Mouse (Mus musculus) brain, embryonic 14.5 days (tissue): ENCODE results near the gene Braf. TPM values are rescaled to one million over a fixed set of nuclear protein-coding genes. Genes with fewer than 3 reads are reported as not detected.
"Not testable (repeated sequence)": the region's sequence is repeated elsewhere in the genome, so short reads cannot be mapped to it uniquely, and the experiment has no call there.

Experiments
- DNase-seq: peaks from one replicate; pipeline ENCODE4 v3.0.0-alpha.2; 2011; ENCODE audit warnings: low read depth
- CTCF ChIP-seq: fragments of 200-500 bp; IDR thresholded peaks from 2 replicates; pipeline ENCODE4 v1.5.1; 2012; ENCODE audit warnings: inconsistent platforms, mild to moderate bottlenecking, moderate library complexity, borderline replicate concordance; ENCODE audit not compliant: insufficient read depth, insufficient read length; ENCODE audit errors: extremely low read depth
- POLR2A ChIP-seq: fragments of 200-500 bp; IDR thresholded peaks from 2 replicates; pipeline ENCODE4 v1.6.1; 2012; ENCODE audit warnings: mild to moderate bottlenecking, inconsistent platforms, borderline replicate concordance; ENCODE audit not compliant: poor library complexity, insufficient read depth, insufficient read length, severe bottlenecking; ENCODE audit errors: extremely low read depth
- polyA plus RNA-seq: library from polyadenylated mRNA; depleted of rRNA; stranded (reverse); fragments of >200 nt; gene quantifications from 2 replicates; pipeline ENCODE4 v1.2.3, GENCODE M21; 2012; rRNA removed

Braf gene
- 24.0 and 26.9 TPM in 2 replicates for polyA plus RNA-seq

- TF ChIP-seq POLR2A (0 out of 2 replicates have a peak, but pooled peaks have one; percentile 48), CTCF (peak; percentile 9; the same call in 1 of the 2 replicates)
- peak; percentile 94 for DNase-seq
Observed at GRCm38 (mm10) chr6:39724866-39725711, at the start of gene Braf. Gene Braf, minus strand, starts transcription at chr6:39725463.

- DNase-seq: no peak
- TF ChIP-seq POLR2A (no peak), CTCF (no peak)
Observed at GRCm38 (mm10) chr6:39775029-39775428, 49.8 kb upstream of the Braf start.

DNA sequence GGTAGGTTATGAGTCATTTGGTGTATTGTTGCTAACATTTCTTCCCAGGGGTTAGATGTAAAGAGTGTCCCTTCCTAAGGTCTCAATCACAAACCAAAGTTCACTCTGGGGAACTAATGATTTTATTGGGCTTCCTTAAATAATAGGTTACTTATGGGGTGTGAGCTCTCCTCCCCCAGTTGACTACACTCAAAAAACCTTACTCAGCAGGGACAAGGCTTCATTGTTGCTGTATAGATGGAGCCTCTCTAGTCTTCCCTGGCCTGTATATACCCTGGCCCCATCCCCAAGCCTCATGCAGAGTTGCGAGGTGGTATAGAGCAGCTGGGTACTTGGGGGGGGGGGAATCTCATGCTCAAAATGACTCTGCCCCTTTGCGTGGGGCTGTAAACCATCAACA is 32.0 kb upstream of the Braf start:
- no peak for DNase-seq
- TF ChIP-seq POLR2A: no peak
- no peak for TF ChIP-seq CTCF

DNA sequence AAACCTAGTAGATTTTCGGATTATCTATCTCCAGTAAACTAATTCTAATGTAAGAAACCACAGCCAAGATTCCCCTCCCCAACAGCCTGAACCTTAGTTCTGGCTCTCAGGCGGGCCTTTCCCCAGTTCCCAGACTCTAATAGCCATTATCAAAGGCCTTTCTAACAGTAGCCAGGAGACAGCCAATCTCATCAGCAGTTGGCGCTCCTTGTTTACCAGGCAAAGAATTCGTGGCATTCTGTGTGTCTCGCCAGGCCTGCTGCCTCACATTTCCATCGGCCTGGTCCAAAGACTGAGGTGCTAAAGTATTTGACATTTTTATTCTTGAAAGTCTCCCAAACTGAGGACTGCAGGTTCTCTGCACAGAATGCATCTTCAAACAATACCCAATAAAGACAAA is 24.6 kb upstream of the Braf start:
- TF ChIP-seq POLR2A (no peak), CTCF (no peak)
- DNase-seq: peak; percentile 86

GRCm38 (mm10) chr6:39747094-39747493 is 21.8 kb upstream of the Braf start:
- TF ChIP-seq POLR2A: no peak
- no peak for TF ChIP-seq CTCF

GRCm38 (mm10) chr6:39745456-39745855 is 20.2 kb upstream of the Braf start:
- DNase-seq: no peak
- TF ChIP-seq CTCF (no peak), POLR2A (no peak)

More at GRCm38 (mm10) chr6:39747094-39747493, 21.8 kb upstream of the Braf start:
- DNase-seq: peak; percentile 85

DNA sequence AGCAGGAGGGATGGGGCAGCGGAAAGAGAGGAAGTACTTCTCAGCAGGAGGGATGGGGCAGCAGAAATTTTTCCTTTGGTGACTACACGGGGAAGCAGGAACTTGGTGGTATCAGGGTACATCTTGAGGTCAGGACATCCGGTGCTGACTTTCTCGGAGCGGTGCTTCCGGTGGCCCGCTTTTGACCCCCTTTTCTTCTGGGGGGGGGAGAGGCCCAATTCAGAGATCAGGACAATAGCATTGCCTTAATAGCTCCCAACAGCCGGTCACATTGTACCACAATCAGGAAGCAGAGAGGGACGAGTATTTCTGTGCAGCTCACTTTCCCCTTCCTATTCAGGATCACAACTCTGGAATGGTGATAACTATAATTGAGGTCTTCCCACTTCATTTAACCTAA is 14.4 kb upstream of the Braf start:
- DNase-seq: not testable (repeated sequence)

DNA sequence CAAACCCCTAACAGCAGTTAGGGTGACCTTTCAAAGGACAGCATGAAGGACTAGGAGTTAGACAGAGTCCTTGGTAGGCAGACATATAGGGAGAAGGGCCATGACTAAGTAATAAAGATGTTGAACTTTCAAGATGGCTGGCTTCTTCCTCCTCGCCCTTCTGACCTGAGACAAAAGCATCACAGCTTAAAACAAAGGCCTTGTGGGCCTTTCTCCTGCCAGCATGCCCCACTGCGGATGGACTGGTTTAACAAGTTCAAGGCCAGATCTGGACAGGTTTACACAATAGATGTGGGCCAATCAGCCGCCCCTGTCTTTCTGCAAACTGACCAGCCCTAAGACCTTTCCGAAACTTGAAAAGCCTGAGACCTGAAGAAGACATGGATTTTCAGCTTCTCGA is 2.8 kb upstream of the Braf start:
- TF ChIP-seq POLR2A (no peak), CTCF (no peak)
- no peak for DNase-seq

- no peak for DNase-seq
- TF ChIP-seq CTCF (no peak), POLR2A (no peak)
Observed at GRCm38 (mm10) chr6:39726149-39726548, 886 bp upstream of the Braf start.

DNA sequence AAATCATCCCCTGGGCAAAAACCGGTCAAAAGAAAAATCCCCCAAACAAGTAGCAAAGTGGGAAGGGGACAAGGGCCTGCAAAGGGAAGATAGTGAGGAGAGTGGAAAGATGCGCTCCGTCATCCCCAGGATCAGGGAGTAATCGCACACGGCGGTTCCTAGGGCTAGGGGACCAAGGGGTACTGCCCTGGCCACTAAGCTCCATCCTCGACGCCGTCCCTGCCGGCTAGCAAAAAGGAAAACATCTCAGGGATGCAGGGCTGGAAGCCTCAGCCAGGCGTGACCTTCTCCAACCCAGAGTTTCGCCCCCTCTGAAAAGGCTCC is 759 bp downstream of the Braf start:
- TF ChIP-seq POLR2A: no peak
- no peak for TF ChIP-seq CTCF
- peak; percentile 54 for DNase-seq

GRCm38 (mm10) chr6:39724071-39724470 is 1.2 kb downstream of the Braf start:
- peak; percentile 13 for DNase-seq
- TF ChIP-seq CTCF (no peak), POLR2A (no peak)

GRCm38 (mm10) chr6:39718567-39718966 is 6.7 kb downstream of the Braf start:
- DNase-seq: no peak
- TF ChIP-seq POLR2A (no peak), CTCF (no peak)

GRCm38 (mm10) chr6:39717049-39717448 is 8.2 kb downstream of the Braf start:
- DNase-seq: no peak
- no peak for TF ChIP-seq CTCF
- no peak for TF ChIP-seq POLR2A

GRCm38 (mm10) chr6:39714341-39714740 is 10.9 kb downstream of the Braf start:
- DNase-seq: no peak
- no peak for TF ChIP-seq CTCF
- TF ChIP-seq POLR2A: no peak
